Mouse (Mus musculus) heart, embryonic 13.5 days (tissue): ENCODE results near the gene Brms1l. TPM values are rescaled to one million over a fixed set of nuclear protein-coding genes. Genes with fewer than 3 reads are reported as not detected.
"Not testable (repeated sequence)": the region's sequence is repeated elsewhere in the genome, so short reads cannot be mapped to it uniquely, and the experiment has no call there.

ENCODE experiments used
- ATAC-seq: fragments of 200-750 bp; cut with Nextera tagmentation; 2 replicates; pipeline ENCODE4 v1.8.0; 2017; ENCODE audit warnings: moderate TSS enrichment; ENCODE audit not compliant: insufficient number of reproducible peaks, low FRiP score, low TSS enrichment; ENCODE audit errors: extremely low read depth
- H3K27ac ChIP-seq: fragments of 300-500 bp; sonication (generic); replicated peaks from 2 replicates; pipeline ENCODE4 v1.5.1; 2015; ENCODE audit warnings: moderate library complexity, mild to moderate bottlenecking, inconsistent platforms
- H3K27me3 ChIP-seq: fragments of 300-500 bp; sonication (generic); replicated peaks from 2 replicates; pipeline ENCODE4 v1.6.1; 2015; ENCODE audit warnings: mild to moderate bottlenecking, inconsistent platforms
- H3K36me3 ChIP-seq: fragments of 300-500 bp; sonication (generic); 2 replicates; pipeline ENCODE4 v1.6.1; 2015; ENCODE audit warnings: mild to moderate bottlenecking, inconsistent platforms
- H3K4me1 ChIP-seq: fragments of 300-500 bp; sonication (generic); 2 replicates; pipeline ENCODE4 v1.6.1; 2015; ENCODE audit warnings: inconsistent platforms
- H3K4me2 ChIP-seq: fragments of 300-500 bp; sonication (generic); 2 replicates; pipeline ENCODE4 v1.6.1; 2015; ENCODE audit warnings: inconsistent platforms, mild to moderate bottlenecking, moderate library complexity
- H3K4me3 ChIP-seq: fragments of 300-500 bp; sonication (generic); 2 replicates; pipeline ENCODE4 v1.5.1; 2015; ENCODE audit warnings: moderate library complexity, mild to moderate bottlenecking, inconsistent platforms
- H3K9ac ChIP-seq: fragments of 300-500 bp; sonication (generic); 2 replicates; pipeline ENCODE4 v1.6.1; 2015; ENCODE audit warnings: inconsistent platforms, mild to moderate bottlenecking, moderate library complexity
- H3K9me3 ChIP-seq: fragments of 300-500 bp; sonication (generic); 2 replicates; pipeline ENCODE4 v1.6.1; 2016; ENCODE audit warnings: inconsistent platforms
- WGBS: fragments of 180-500 bp; shearing (Covaris S2); methylation state at CpG from one replicate; pipeline ENCODE4 v1.1.7; 2015; ENCODE audit warnings: mixed read lengths; 5-methylcytosine and 5-hydroxymethylcytosine counted together
- polyA plus RNA-seq: library from polyadenylated mRNA; unstranded; fragments of >200 nt; fragmentation: Nextera tagmentation; extraction: Ambion mirVana; gene quantifications from 2 replicates; pipeline ENCODE4 v1.2.1, GENCODE M21; 2015

Brms1l gene
- polyA plus RNA-seq: 26.3 and 28.8 TPM in 2 replicates

- Histone ChIP-seq H3K4me2 (peak within 1 kb of the TSS; percentile 83), H3K36me3 (peaks cover 7% of the 10 kb centered on the region), H3K9me3 (no peaks in the 10 kb centered on the region), H3K9ac (peak within 1 kb of the TSS; percentile 91), H3K27ac (peak within 1 kb of the TSS; percentile 94), H3K4me3 (peak within 1 kb of the TSS; percentile 88), H3K4me1 (peaks cover 15% of the 10 kb centered on the region), H3K27me3 (no peaks in the 10 kb centered on the region)
- peak; percentile 99 for ATAC-seq
- WGBS: under 1% methylated on average over 77 of the region's 77 CpGs
These were observed at the start of gene Brms1l for GRCm38 (mm10) chr12:55836199-55836951. TSS of gene Brms1l (plus strand) at chr12:55836324.

- not testable (repeated sequence) for H3K9ac ChIP-seq, H3K27me3 ChIP-seq, H3K27ac ChIP-seq, H3K4me3 ChIP-seq, H3K4me2 ChIP-seq, ATAC-seq, H3K9me3 ChIP-seq, H3K4me1 ChIP-seq
- 80% methylated on average over 4 of the region's 4 CpGs for WGBS
- peaks cover 12% of the 10 kb centered on the region for H3K36me3 ChIP-seq
These were observed 41.6 kb upstream of the Brms1l start for GRCm38 (mm10) chr12:55794485-55794884.

GRCm38 (mm10) chr12:55797103-55797502, 39.0 kb upstream of the Brms1l start:
- Histone ChIP-seq H3K9me3 (no peaks in the 10 kb centered on the region), H3K4me1 (0 out of 2 replicates have a peak, but pooled peaks cover 8% of the 10 kb centered on the region), H3K27ac (no peak overlapping the region), H3K36me3 (peaks cover 12% of the 10 kb centered on the region), H3K9ac (no peak overlapping the region), H3K4me3 (no peak overlapping the region), H3K27me3 (no peaks in the 10 kb centered on the region), H3K4me2 (no peak overlapping the region)
- 79% methylated on average over 3 of the region's 3 CpGs for WGBS
- no peak for ATAC-seq

- Histone ChIP-seq H3K9me3 (no peaks in the 10 kb centered on the region), H3K4me2 (no peak overlapping the region), H3K4me3 (no peak overlapping the region), H3K36me3 (peaks cover 10% of the 10 kb centered on the region), H3K27me3 (no peaks in the 10 kb centered on the region), H3K9ac (no peak overlapping the region), H3K27ac (no peak overlapping the region), H3K4me1 (0 out of 2 replicates have a peak, but pooled peaks cover 8% of the 10 kb centered on the region)
- WGBS: 69% methylated on average over 4 of the region's 4 CpGs
- ATAC-seq: no peak
These were observed 37.4 kb upstream of the Brms1l start for GRCm38 (mm10) chr12:55798745-55799144.

- Histone ChIP-seq H3K27ac (no peak overlapping the region), H3K27me3 (no peaks in the 10 kb centered on the region), H3K9me3 (no peaks in the 10 kb centered on the region), H3K4me2 (no peak overlapping the region), H3K9ac (no peak overlapping the region), H3K4me3 (no peak overlapping the region), H3K4me1 (peaks cover 11% of the 10 kb centered on the region), H3K36me3 (peaks cover 5% of the 10 kb centered on the region; the same call in 1 of the 2 replicates)
- no peak for ATAC-seq
- WGBS: 67% methylated on average over 5 of the region's 5 CpGs
These were observed 36.0 kb upstream of the Brms1l start for GRCm38 (mm10) chr12:55800144-55800543.

GRCm38 (mm10) chr12:55801131-55801530, 35.0 kb upstream of the Brms1l start:
- no peaks in the 10 kb centered on the region for H3K9me3 ChIP-seq
- H3K4me1 ChIP-seq: peaks cover 19% of the 10 kb centered on the region
- H3K4me2 ChIP-seq: no peak overlapping the region
- H3K27ac ChIP-seq: no peak overlapping the region
- H3K9ac ChIP-seq: no peak overlapping the region
- H3K27me3 ChIP-seq: no peaks in the 10 kb centered on the region
- H3K4me3 ChIP-seq: no peak overlapping the region
- peaks cover 5% of the 10 kb centered on the region; the same call in 1 of the 2 replicates for H3K36me3 ChIP-seq
- WGBS: 83% methylated on average over 4 of the region's 4 CpGs
- no peak for ATAC-seq

GRCm38 (mm10) chr12:55805035-55805434, 31.1 kb upstream of the Brms1l start:
- peak overlapping the region; percentile 41 for H3K27ac ChIP-seq

GRCm38 (mm10) chr12:55816488-55816887, 19.6 kb upstream of the Brms1l start:
- Histone ChIP-seq H3K27ac (no peak overlapping the region), H3K4me1 (peaks cover 22% of the 10 kb centered on the region), H3K27me3 (no peaks in the 10 kb centered on the region), H3K4me2 (no peak overlapping the region), H3K9me3 (no peaks in the 10 kb centered on the region), H3K9ac (no peak overlapping the region), H3K36me3 (no peaks in the 10 kb centered on the region; the same call in 1 of the 2 replicates), H3K4me3 (no peak overlapping the region)
- ATAC-seq: no peak
- WGBS: 93% methylated on average over 5 of the region's 5 CpGs

More at GRCm38 (mm10) chr12:55805035-55805434, 31.1 kb upstream of the Brms1l start:
- no peaks in the 10 kb centered on the region for H3K36me3 ChIP-seq
- H3K9ac ChIP-seq: no peak overlapping the region
- no peaks in the 10 kb centered on the region for H3K27me3 ChIP-seq
- H3K4me3 ChIP-seq: no peak overlapping the region
- H3K9me3 ChIP-seq: no peaks in the 10 kb centered on the region
- no peak overlapping the region for H3K4me2 ChIP-seq
- H3K4me1 ChIP-seq: peaks cover 15% of the 10 kb centered on the region
- ATAC-seq: no peak
- WGBS: 45% methylated on average over 3 of the region's 3 CpGs

- Histone ChIP-seq H3K36me3 (no peaks in the 10 kb centered on the region), H3K27me3 (no peaks in the 10 kb centered on the region), H3K4me1 (peaks cover 22% of the 10 kb centered on the region), H3K4me2 (peak overlapping the region; percentile 80), H3K9ac (peak overlapping the region; percentile 95), H3K9me3 (no peaks in the 10 kb centered on the region), H3K27ac (peak overlapping the region; percentile 98), H3K4me3 (peak overlapping the region; percentile 95)
- peak; percentile 23; the same call in 1 of the 2 replicates for ATAC-seq
- under 1% methylated on average over 35 of the region's 35 CpGs for WGBS
These were observed 15.9 kb upstream of the Brms1l start for GRCm38 (mm10) chr12:55820119-55820660.

- ATAC-seq: peak; percentile 85
- H3K9ac ChIP-seq: peak within 1 kb of the TSS; percentile 95
- H3K4me3 ChIP-seq: peak within 1 kb of the TSS; percentile 95
- H3K4me2 ChIP-seq: peak within 1 kb of the TSS; percentile 80
- no peaks in the 10 kb centered on the region for H3K36me3 ChIP-seq
- under 1% methylated on average over 76 of the region's 78 CpGs for WGBS
- peaks cover 22% of the 10 kb centered on the region for H3K4me1 ChIP-seq
- no peaks in the 10 kb centered on the region for H3K27me3 ChIP-seq
- H3K9me3 ChIP-seq: no peaks in the 10 kb centered on the region
- H3K27ac ChIP-seq: peak within 1 kb of the TSS; percentile 98
These were observed 15.3 kb upstream of the Brms1l start, which contains the start of gene Ralgapa1 for GRCm38 (mm10) chr12:55820661-55821314. TSS of gene Ralgapa1 (minus strand) at chr12:55821167.

- WGBS: 76% methylated on average over 6 of the region's 6 CpGs
- Histone ChIP-seq H3K36me3 (no peaks in the 10 kb centered on the region), H3K4me2 (no peak overlapping the region), H3K27me3 (no peaks in the 10 kb centered on the region), H3K4me3 (no peak overlapping the region), H3K9me3 (no peaks in the 10 kb centered on the region), H3K27ac (no peak overlapping the region), H3K4me1 (peaks cover 14% of the 10 kb centered on the region), H3K9ac (no peak overlapping the region)
- ATAC-seq: no peak
These were observed 12.1 kb upstream of the Brms1l start for GRCm38 (mm10) chr12:55824027-55824426.
